Mouse (Mus musculus) hematopoietic multipotent progenitor cell, adult 10-12 weeks (in vitro differentiated cells): ENCODE data around the gene Olfr1306. TPM values are rescaled to one million over a fixed set of nuclear protein-coding genes. Genes with fewer than 3 reads are reported as not detected.

Source experiments
- polyA plus RNA-seq: library from polyadenylated mRNA; stranded (reverse); fragments of >175 nt; gene quantifications from 2 replicates; pipeline ENCODE4 v1.2.3, GENCODE M21; 2012; ENCODE audit warnings: low replicate concordance

Olfr1306 gene
- not detected in 2 replicates for polyA plus RNA-seq

DNA sequence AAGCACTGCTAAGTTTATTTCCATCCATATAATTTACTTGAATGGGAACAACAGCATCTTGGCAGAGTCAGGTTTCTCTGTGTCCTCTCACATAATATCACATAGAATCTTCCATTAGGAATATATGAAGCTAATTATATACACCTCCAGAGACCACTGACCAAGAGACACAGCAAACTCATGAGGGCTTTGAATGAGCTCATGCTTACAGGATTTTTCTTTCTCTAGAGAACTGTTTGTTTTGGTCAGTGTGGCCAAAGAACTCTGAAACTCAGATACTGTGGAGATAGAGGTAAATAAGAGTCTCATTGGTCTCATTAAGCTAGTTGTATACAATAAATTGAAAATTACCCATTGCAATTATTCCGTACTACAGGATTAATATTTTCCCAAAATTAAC is at the start of gene Olfr1306:
Gene Olfr1306, minus strand, starts transcription at position 101 of the 400 bp plus-strand sequence.

DNA sequence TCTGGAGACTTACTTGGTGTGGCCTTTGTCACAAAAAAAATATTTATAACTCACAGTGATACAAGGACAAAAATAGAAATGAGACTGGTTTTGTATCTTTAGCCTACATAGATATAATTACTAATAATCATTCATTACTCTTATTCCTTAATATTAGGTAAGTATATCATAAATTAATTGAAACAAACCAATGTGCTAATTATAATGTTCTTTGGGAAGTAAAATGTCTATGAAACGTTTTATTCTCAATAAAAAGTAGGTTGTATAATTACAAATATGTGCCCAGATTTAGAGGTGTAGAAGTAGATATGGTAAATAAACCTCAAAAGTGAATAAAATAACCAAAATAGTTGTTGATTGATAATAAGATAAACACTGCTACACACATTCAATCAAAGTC is 48.8 kb upstream of the Olfr1306 start, which contains the start of gene Olfr1308:
Gene Olfr1308, minus strand, starts transcription at position 101 of the 400 bp plus-strand sequence.

DNA sequence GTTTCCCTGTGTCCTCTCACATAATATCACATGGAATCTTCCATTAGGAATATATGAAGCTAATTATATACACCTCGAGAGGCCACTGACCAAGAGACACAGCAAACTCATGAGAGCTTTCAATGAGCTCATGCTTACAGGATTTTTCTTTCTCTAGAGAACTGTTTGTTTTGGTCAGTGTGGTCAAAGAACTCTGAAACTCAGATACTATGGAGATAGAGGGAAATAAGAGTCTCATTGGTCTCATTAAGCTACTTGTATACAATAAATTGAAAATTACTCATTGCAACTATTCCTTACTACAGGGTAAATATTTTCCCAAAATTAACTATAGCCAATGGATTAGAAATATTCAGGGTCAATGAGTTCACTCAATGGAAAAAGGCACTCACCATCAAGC is 33.3 kb upstream of the Olfr1306 start, which contains the start of gene Olfr1307:
Gene Olfr1307, minus strand, starts transcription at position 101 of the 400 bp plus-strand sequence.

GRCm38 (mm10) chr2:111877049-111877448 is 39.0 kb downstream of the Olfr1306 start, which contains the start of gene Olfr1305:
Gene Olfr1305, minus strand, starts transcription at chr2:111877149.

Other genes with a start within 250 kb of the Olfr1306 start
- gene Olfr1301, start 165.3 kb downstream of the Olfr1306 start, polyA plus RNA-seq = not detected in 2 replicates
- not detected in 2 replicates for gene Olfr1302, start 138.8 kb downstream of the Olfr1306 start, polyA plus RNA-seq
- gene Olfr1303, start 95.9 kb downstream of the Olfr1306 start, polyA plus RNA-seq = not detected in 2 replicates
- gene Olfr1305, start 39.1 kb downstream of the Olfr1306 start, polyA plus RNA-seq = not detected in 2 replicates
- not detected in 2 replicates for gene Olfr1307, start 33.2 kb upstream of the Olfr1306 start, polyA plus RNA-seq
- not detected in 2 replicates for gene Olfr1308, start 48.7 kb upstream of the Olfr1306 start, polyA plus RNA-seq
- gene Olfr1309, start 74.0 kb upstream of the Olfr1306 start, polyA plus RNA-seq = not detected in 2 replicates
- gene Olfr1310, start 96.4 kb upstream of the Olfr1306 start, polyA plus RNA-seq = not detected in 2 replicates
- not detected in 2 replicates for gene Olfr1311, start 108.1 kb upstream of the Olfr1306 start, polyA plus RNA-seq
- gene Olfr1312, start 134.0 kb upstream of the Olfr1306 start, polyA plus RNA-seq = not detected in 2 replicates
- not detected in 2 replicates for gene Olfr1313, start 161.6 kb upstream of the Olfr1306 start, polyA plus RNA-seq
- gene Olfr1314, start 180.5 kb upstream of the Olfr1306 start, polyA plus RNA-seq = 0.13 TPM in 1 of 2 replicates, not detected in the other
- not detected in 2 replicates for gene Olfr1315-ps1, start 199.2 kb upstream of the Olfr1306 start, polyA plus RNA-seq
- gene Olfr1316, start 218.7 kb upstream of the Olfr1306 start, polyA plus RNA-seq = not detected in 2 replicates
- gene Olfr1317, start 224.1 kb upstream of the Olfr1306 start, polyA plus RNA-seq = not detected in 2 replicates
- gene Olfr1318, start 237.9 kb upstream of the Olfr1306 start, polyA plus RNA-seq = not detected in 2 replicates